Mouse (Mus musculus): ENCODE measurements at regions not wholly inside any gene's neighbourhood (a gene's known extent, or its start where the extent isn't known, plus 50 kb on each side); places are given as distances from the start of the nearest gene placed in this dataset.

DNA sequence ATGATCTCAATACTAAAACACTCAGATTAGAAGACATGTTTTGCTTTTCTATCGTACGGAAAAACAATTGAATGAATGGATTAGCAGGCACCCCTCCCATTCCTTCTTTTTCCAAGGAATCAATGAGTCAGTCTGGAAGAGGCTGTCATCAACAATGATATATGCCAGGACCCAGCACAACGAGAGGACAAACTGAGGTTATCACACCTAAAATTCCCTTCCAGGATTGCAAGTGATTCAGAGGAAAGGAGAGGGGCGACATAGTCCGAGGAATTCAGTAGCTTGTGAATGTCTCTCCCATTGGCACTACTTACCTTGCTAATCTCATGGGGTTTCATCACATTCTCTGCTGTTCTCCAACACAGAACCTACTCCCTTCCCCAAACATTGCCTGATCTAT lies 620.1 kb upstream of the Mpdz start:
- no peak for TF ChIP-seq POLR2A (IDR thresholded peaks at IDR 0.05; ENCODE audit: low read depth, low read length)
- TF ChIP-seq CTCF (IDR thresholded peaks at IDR 0.05; ENCODE audit: extremely low read depth, insufficient read depth, insufficient read length, insufficient replicate concordance), result no peak

Data from spleen, adult 2 months (tissue).